Mouse (Mus musculus) NIH3T3 (cell line): ENCODE data around the gene Dock4.
"Not testable (repeated sequence)": the region's sequence is repeated elsewhere in the genome, so short reads cannot be mapped to it uniquely, and the experiment has no call there.

Experiments
- DNase-seq: peaks from one replicate; pipeline ENCODE4 v3.0.0-alpha.2; 2012; ENCODE audit warnings: low read depth

Dock4 gene

GRCm38 (mm10) chr12:40825935-40826460 is 380.2 kb downstream of the Dock4 start:
- DNase-seq, result no peak

- DNase-seq, result no peak
These were observed 380.7 kb downstream of the Dock4 start for GRCm38 (mm10) chr12:40826491-40826890.

- DNase-seq, result no peak
These were observed 382.3 kb downstream of the Dock4 start for GRCm38 (mm10) chr12:40828025-40828424.

GRCm38 (mm10) chr12:40829269-40829668 is 383.5 kb downstream of the Dock4 start:
- no peak for DNase-seq

GRCm38 (mm10) chr12:40832157-40832556 is 386.4 kb downstream of the Dock4 start:
- peak; percentile 62 for DNase-seq

GRCm38 (mm10) chr12:40836924-40837323 is 391.2 kb downstream of the Dock4 start:
- DNase-seq, result no peak

GRCm38 (mm10) chr12:40837597-40838337 is 392.0 kb downstream of the Dock4 start:
- DNase-seq, result peak; percentile 88

- no peak for DNase-seq
These were observed 392.6 kb downstream of the Dock4 start for GRCm38 (mm10) chr12:40838338-40838695.

- peak; percentile 8 for DNase-seq
These were observed 393.2 kb downstream of the Dock4 start for GRCm38 (mm10) chr12:40838940-40839339.

- no peak for DNase-seq
These were observed 394.1 kb downstream of the Dock4 start for GRCm38 (mm10) chr12:40839817-40840216.

- DNase-seq, result peak; percentile 19
These were observed 396.7 kb downstream of the Dock4 start for GRCm38 (mm10) chr12:40842251-40842988.

- no peak for DNase-seq
These were observed 397.2 kb downstream of the Dock4 start for GRCm38 (mm10) chr12:40842991-40843390.

GRCm38 (mm10) chr12:40843474-40844080 is 397.8 kb downstream of the Dock4 start:
- no peak for DNase-seq

- no peak for DNase-seq
These were observed 398.6 kb downstream of the Dock4 start for GRCm38 (mm10) chr12:40844324-40844723.

- DNase-seq, result no peak
These were observed 409.1 kb downstream of the Dock4 start for GRCm38 (mm10) chr12:40854705-40855367.

GRCm38 (mm10) chr12:40857466-40857865 is 411.7 kb downstream of the Dock4 start:
- no peak for DNase-seq

GRCm38 (mm10) chr12:40858763-40859162 is 413.0 kb downstream of the Dock4 start:
- not testable (repeated sequence) for DNase-seq

GRCm38 (mm10) chr12:40870387-40870786 is 424.6 kb downstream of the Dock4 start:
- DNase-seq, result no peak

GRCm38 (mm10) chr12:40872716-40873115 is 427.0 kb downstream of the Dock4 start:
- DNase-seq, result no peak

GRCm38 (mm10) chr12:40873267-40873666 is 427.5 kb downstream of the Dock4 start:
- DNase-seq, result not testable (repeated sequence)

GRCm38 (mm10) chr12:40884976-40885375 is 439.2 kb downstream of the Dock4 start:
- no peak for DNase-seq

GRCm38 (mm10) chr12:40885377-40885776 is 439.6 kb downstream of the Dock4 start:
- no peak for DNase-seq
